Mouse (Mus musculus) C2C12 (cell line): ENCODE measurements at regions not wholly inside any gene's neighbourhood (a gene's known extent, or its start where the extent isn't known, plus 50 kb on each side); places are given as distances from the start of the nearest gene placed in this dataset.

Experiments
- CTCF ChIP-seq: IDR thresholded peaks from one replicate; pipeline ENCODE4 v1.5.1; 2011; ENCODE audit not compliant: control insufficient read depth, insufficient read depth, insufficient read length
- MAX ChIP-seq: IDR thresholded peaks from one replicate; pipeline ENCODE4 v1.6.1; 2011; ENCODE audit warnings: mild to moderate bottlenecking, control low read depth

DNA sequence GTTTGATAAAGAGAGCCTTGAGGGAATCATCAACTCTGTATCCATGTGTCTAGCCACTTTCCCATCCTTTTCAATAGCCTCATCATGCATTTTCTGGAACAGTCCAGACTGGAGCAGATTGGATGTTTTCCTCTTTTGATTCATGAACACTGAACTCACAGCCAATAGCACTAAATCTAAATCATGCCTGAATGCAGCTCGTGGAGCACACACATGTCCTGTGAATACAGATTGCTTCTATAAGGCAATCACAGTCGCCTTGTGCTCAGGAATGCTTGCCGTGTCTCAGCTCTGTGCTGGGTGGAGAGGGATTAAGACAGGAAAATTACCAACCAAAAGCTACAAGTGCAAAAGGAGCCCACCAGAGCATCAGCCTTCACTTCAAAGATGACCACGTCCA is 100.9 kb upstream of the Spin1 start:
- TF ChIP-seq CTCF (no peak), MAX (no peak)
